Mouse (Mus musculus) CD4-positive helper T cell, adult 2 months (primary cell): ENCODE data around the gene Cacna2d1.

Experiments
- DNase-seq: peaks from one replicate; pipeline ENCODE4 v3.0.0-alpha.2; 2012; ENCODE audit warnings: low read depth, missing footprints, low spot score

The Cacna2d1 gene

DNA sequence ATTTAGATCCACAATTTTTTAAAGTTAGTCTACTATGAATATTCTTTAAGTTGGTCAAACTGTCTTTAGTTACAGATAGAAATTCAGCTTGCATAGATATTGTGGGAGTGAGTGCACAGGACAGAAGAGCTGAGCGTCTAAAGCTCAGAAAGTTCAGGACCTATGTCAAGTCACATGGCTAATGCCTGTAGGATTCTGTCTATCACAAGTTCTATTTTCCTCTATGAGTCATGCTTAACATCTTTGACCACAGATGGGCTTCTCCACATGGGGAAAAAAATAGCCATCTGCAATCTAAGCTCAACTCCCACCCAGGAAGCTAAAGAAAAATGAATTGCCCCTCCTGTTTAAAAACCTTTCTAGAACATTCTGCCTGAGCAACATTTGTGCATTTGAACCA, 483.5 kb downstream of the Cacna2d1 start:
- no peak for DNase-seq

DNA sequence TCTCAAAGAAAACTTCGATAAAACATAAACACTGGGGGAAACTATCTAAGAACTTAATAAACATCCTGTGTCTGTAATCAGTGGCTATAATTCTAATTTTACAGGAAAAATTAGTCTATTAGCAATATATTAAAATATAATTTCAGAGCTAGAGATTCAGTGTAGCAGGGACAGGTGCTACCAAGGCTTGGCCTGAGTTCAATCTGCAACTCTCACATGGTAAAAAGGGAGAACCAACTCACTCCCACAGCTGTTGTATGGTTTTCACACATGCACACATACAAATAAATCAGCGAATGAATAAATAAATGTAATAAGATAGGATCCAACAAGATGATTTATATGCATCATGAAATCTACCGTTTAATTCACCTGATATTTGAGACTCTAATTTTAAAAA, 484.0 kb downstream of the Cacna2d1 start:
- no peak for DNase-seq
